Mouse (Mus musculus) cerebellum, adult 2 months (tissue): ENCODE results near the gene Gm42957.
A peak's percentile ranks its signal among the peaks of the same experiment; 100 is the strongest.

Experiments used
- CTCF ChIP-seq: fragments of 200-500 bp; IDR thresholded peaks from 2 replicates; pipeline ENCODE4 v1.5.1; 2011; ENCODE audit warnings: low read depth, mild to moderate bottlenecking, control low read depth, low read length, moderate library complexity, borderline replicate concordance; ENCODE audit not compliant: insufficient read depth
- POLR2A ChIP-seq: fragments of 200-500 bp; IDR thresholded peaks from 2 replicates; pipeline ENCODE4 v1.6.1; 2011; ENCODE audit warnings: low read length, control low read depth, borderline replicate concordance; ENCODE audit not compliant: insufficient read depth

DNA sequence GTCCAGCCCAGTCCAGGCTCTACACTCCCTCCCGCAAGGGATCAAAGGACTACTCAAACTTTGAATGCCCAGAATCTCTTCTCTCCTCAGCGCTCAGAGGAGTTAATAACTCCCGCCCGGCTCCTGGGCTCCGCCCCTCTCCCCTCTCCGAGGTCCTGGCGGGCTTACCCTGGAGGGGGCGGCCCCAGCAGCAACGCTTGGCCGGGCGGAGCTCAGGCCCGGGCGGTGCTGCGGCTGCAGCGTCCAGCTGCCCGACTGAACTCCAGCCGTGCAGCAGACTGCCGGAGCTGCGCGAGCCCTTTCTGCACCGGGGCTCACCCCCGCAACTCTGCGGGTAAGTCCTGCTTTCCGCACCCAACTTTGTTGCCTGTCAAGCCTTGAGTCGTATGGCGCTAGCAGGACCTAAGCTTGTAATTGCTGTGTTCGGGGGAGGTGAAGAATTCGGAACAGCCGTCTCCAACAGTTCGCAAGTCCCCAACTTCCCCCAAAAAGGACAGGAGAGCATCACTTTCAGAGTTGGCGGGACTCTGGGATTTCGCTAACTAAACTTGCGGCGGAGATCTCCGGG lies 61.0 kb downstream of the Gm42957 start, which contains the start of gene Pias3:
- TF ChIP-seq CTCF, result no peak
- TF ChIP-seq POLR2A, result 0 out of 2 replicates have a peak, but pooled peaks have one; percentile 14
